Mouse (Mus musculus) adrenal gland (tissue): Measurements from ENCODE around the gene Gimap8.
"Not testable (repeated sequence)": the region's sequence is repeated elsewhere in the genome, so short reads cannot be mapped to it uniquely, and the experiment has no call there.

Experiments used
- intact Hi-C: fragments of 180-260 bp; cut with DNase I; formaldehyde crosslinking; loops from one replicate; pipeline ENCODE4 v1.15.1; 2025
- long read RNA-seq, 2 experiments: library from polyadenylated mRNA; unstranded; transcript quantifications; one replicate each; pipeline ENCODE4 v2.0.0; 2020; ENCODE audit warnings: borderline replicate concordance in 1 of 2; ENCODE audit not compliant: insufficient replicate concordance in 1 of 2

Gimap8 gene
- long read RNA-seq, experiment 1, partial matches to known transcripts, result 0 of 1 reads
- long read RNA-seq, experiment 1, other reads (novel, unspliced or antisense), result 1 of 1 reads
- long read RNA-seq, experiment 2, partial matches to known transcripts, result 0 of 1 reads
- long read RNA-seq, experiment 2, other reads (novel, unspliced or antisense), result 1 of 1 reads

GRCm38 (mm10) chr6:48646995-48647394, at the start of gene Gimap8:
Gimap8 (plus strand) TSS chr6:48647234.
- intact Hi-C loops, result loop anchor here (5.0 kb wide), 1 partner anchor 310 kb away; no protein-coding TSS in a partner anchor

- intact Hi-C loops, result no loop called here
Measured at GRCm38 (mm10) chr6:48600594-48600993, 46.4 kb upstream of the Gimap8 start.

- intact Hi-C loops, result no loop called here
Measured at GRCm38 (mm10) chr6:48601271-48602079, 45.6 kb upstream of the Gimap8 start, which contains the start of gene Zfp775. Zfp775 (plus strand) TSS chr6:48602063.

- intact Hi-C loops, result no loop called here
Measured at GRCm38 (mm10) chr6:48602080-48602741, 44.8 kb upstream of the Gimap8 start.

GRCm38 (mm10) chr6:48608124-48608523, 38.9 kb upstream of the Gimap8 start:
- intact Hi-C loops, result no loop called here

- intact Hi-C loops, result no loop called here
Measured at GRCm38 (mm10) chr6:48609512-48609911, 37.5 kb upstream of the Gimap8 start.

- intact Hi-C loops, result no loop called here
Measured at GRCm38 (mm10) chr6:48610657-48611056, 36.4 kb upstream of the Gimap8 start.

- intact Hi-C loops, result no loop called here
Measured at GRCm38 (mm10) chr6:48613464-48613863, 33.6 kb upstream of the Gimap8 start.

- intact Hi-C loops, result no loop called here
Measured at GRCm38 (mm10) chr6:48614756-48615155, 32.3 kb upstream of the Gimap8 start.

GRCm38 (mm10) chr6:48620031-48620430, 27.0 kb upstream of the Gimap8 start:
- intact Hi-C loops, result no loop called here

GRCm38 (mm10) chr6:48622186-48622843, 24.7 kb upstream of the Gimap8 start:
- intact Hi-C loops, result not testable (repeated sequence)

GRCm38 (mm10) chr6:48623460-48623859, 23.6 kb upstream of the Gimap8 start:
- intact Hi-C loops, result no loop called here

GRCm38 (mm10) chr6:48626464-48626863, 20.6 kb upstream of the Gimap8 start, which contains the start of gene AI854703:
AI854703 (plus strand) TSS chr6:48626764.
- intact Hi-C loops, result no loop called here

GRCm38 (mm10) chr6:48626984-48627383, 20.1 kb upstream of the Gimap8 start:
- intact Hi-C loops, result no loop called here

- intact Hi-C loops, result no loop called here
Measured at GRCm38 (mm10) chr6:48627511-48627924, 19.5 kb upstream of the Gimap8 start.

- intact Hi-C loops, result no loop called here
Measured at GRCm38 (mm10) chr6:48628377-48628776, 18.7 kb upstream of the Gimap8 start.

- intact Hi-C loops, result no loop called here
Measured at GRCm38 (mm10) chr6:48628808-48629660, 18.0 kb upstream of the Gimap8 start.

GRCm38 (mm10) chr6:48629661-48630034, 17.4 kb upstream of the Gimap8 start:
- intact Hi-C loops, result no loop called here

GRCm38 (mm10) chr6:48630831-48631230, 16.2 kb upstream of the Gimap8 start:
- intact Hi-C loops, result no loop called here

- intact Hi-C loops, result no loop called here
Measured at GRCm38 (mm10) chr6:48635105-48635504, 11.9 kb upstream of the Gimap8 start.

- intact Hi-C loops, result no loop called here
Measured at GRCm38 (mm10) chr6:48636515-48636914, 10.5 kb upstream of the Gimap8 start.
